Mouse (Mus musculus) brain, embryonic 14.5 days (tissue): ENCODE results near the gene Eps15l1. TPM values are rescaled to one million over a fixed set of nuclear protein-coding genes. Genes with fewer than 3 reads are reported as not detected.
A peak's percentile ranks its signal among the peaks of the same experiment; 100 is the strongest.

Experiments
- DNase-seq: peaks from one replicate; pipeline ENCODE4 v3.0.0-alpha.2; 2011; ENCODE audit warnings: low read depth
- CTCF ChIP-seq: fragments of 200-500 bp; IDR thresholded peaks from 2 replicates; pipeline ENCODE4 v1.5.1; 2012; ENCODE audit warnings: inconsistent platforms, mild to moderate bottlenecking, moderate library complexity, borderline replicate concordance; ENCODE audit not compliant: insufficient read depth, insufficient read length; ENCODE audit errors: extremely low read depth
- POLR2A ChIP-seq: fragments of 200-500 bp; IDR thresholded peaks from 2 replicates; pipeline ENCODE4 v1.6.1; 2012; ENCODE audit warnings: mild to moderate bottlenecking, inconsistent platforms, borderline replicate concordance; ENCODE audit not compliant: poor library complexity, insufficient read depth, insufficient read length, severe bottlenecking; ENCODE audit errors: extremely low read depth
- polyA plus RNA-seq: library from polyadenylated mRNA; depleted of rRNA; stranded (reverse); fragments of >200 nt; gene quantifications from 2 replicates; pipeline ENCODE4 v1.2.3, GENCODE M21; 2012

The Eps15l1 gene
- polyA plus RNA-seq, 1 experiment = 102 TPM

GRCm38 (mm10) chr8:72318801-72319322, 102.4 kb downstream of the Eps15l1 start, which contains the start of gene Klf2:
Gene Klf2 (plus strand): TSS chr8:72319033.
- peak; percentile 89 for DNase-seq
- TF ChIP-seq POLR2A (peak; percentile 22; the same call in 1 of the 2 replicates), CTCF (no peak)

- peak; percentile 14 for DNase-seq
- TF ChIP-seq CTCF = no peak
- no peak for TF ChIP-seq POLR2A
Measured at GRCm38 (mm10) chr8:72317741-72318301, 103.4 kb downstream of the Eps15l1 start.

- TF ChIP-seq CTCF = no peak
- no peak for TF ChIP-seq POLR2A
- DNase-seq = peak; percentile 19
Measured at GRCm38 (mm10) chr8:72316053-72316695, 105.1 kb downstream of the Eps15l1 start.

GRCm38 (mm10) chr8:72312926-72313518, 108.2 kb downstream of the Eps15l1 start:
- no peak for DNase-seq
- TF ChIP-seq POLR2A (no peak), CTCF (no peak)

- peak; percentile 72 for DNase-seq
- TF ChIP-seq POLR2A = no peak
- TF ChIP-seq CTCF = no peak
Measured at GRCm38 (mm10) chr8:72310849-72311506, 110.3 kb downstream of the Eps15l1 start.

GRCm38 (mm10) chr8:72308276-72308675, 113.0 kb downstream of the Eps15l1 start:
- TF ChIP-seq POLR2A (no peak), CTCF (no peak)
- peak; percentile 44 for DNase-seq

- DNase-seq = no peak
- TF ChIP-seq CTCF = no peak
- no peak for TF ChIP-seq POLR2A
Measured at GRCm38 (mm10) chr8:72306913-72307312, 114.3 kb downstream of the Eps15l1 start.

GRCm38 (mm10) chr8:72305210-72305905, 115.9 kb downstream of the Eps15l1 start, which contains the start of gene Gm10282:
Gene Gm10282 (minus strand): TSS chr8:72305260.
- TF ChIP-seq POLR2A (no peak), CTCF (no peak)
- no peak for DNase-seq

- peak; percentile 31 for DNase-seq
- TF ChIP-seq CTCF (no peak), POLR2A (no peak)
Measured at GRCm38 (mm10) chr8:72303633-72304032, 117.6 kb downstream of the Eps15l1 start.

- no peak for TF ChIP-seq POLR2A
- no peak for DNase-seq
Measured at GRCm38 (mm10) chr8:72302986-72303612, 118.2 kb downstream of the Eps15l1 start.
